Mouse (Mus musculus) lung, embryonic 16.5 days (tissue): Measurements from ENCODE around the gene Nrip1. TPM values are rescaled to one million over a fixed set of nuclear protein-coding genes. Genes with fewer than 3 reads are reported as not detected.

ENCODE experiments used
- ATAC-seq: fragments of 200-750 bp; cut with Nextera tagmentation; 2 replicates; pipeline ENCODE4 v1.8.0; 2017; ENCODE audit warnings: low read depth, mild to moderate bottlenecking, moderate library complexity
- H3K27ac ChIP-seq: fragments of 300-500 bp; sonication (generic); 2 replicates; pipeline ENCODE4 v1.5.1; 2014; ENCODE audit warnings: mild to moderate bottlenecking, control low read depth, low read length
- H3K27me3 ChIP-seq: fragments of 300-500 bp; sonication (generic); 2 replicates; pipeline ENCODE4 v1.6.1; 2014; ENCODE audit warnings: low read depth, low read length, mixed read lengths; ENCODE audit not compliant: control insufficient read depth, insufficient read depth
- H3K36me3 ChIP-seq: fragments of 300-500 bp; sonication (generic); 2 replicates; pipeline ENCODE4 v1.6.1; 2014; ENCODE audit warnings: low read length; ENCODE audit not compliant: control insufficient read depth, insufficient read depth
- H3K4me1 ChIP-seq: fragments of 300-500 bp; sonication (generic); replicated peaks from 2 replicates; pipeline ENCODE4 v1.6.1; 2014; ENCODE audit warnings: low read length, mixed read lengths; ENCODE audit not compliant: control insufficient read depth, insufficient read depth
- H3K4me2 ChIP-seq: fragments of 300-500 bp; sonication (generic); 2 replicates; pipeline ENCODE4 v1.6.1; 2014; ENCODE audit warnings: low read depth, low read length, control low read depth
- H3K4me3 ChIP-seq: fragments of 300-500 bp; sonication (generic); 2 replicates; pipeline ENCODE4 v1.5.1; 2014; ENCODE audit warnings: mild to moderate bottlenecking, low read length, control low read depth
- H3K9ac ChIP-seq: fragments of 300-500 bp; sonication (generic); 2 replicates; pipeline ENCODE4 v1.6.1; 2014; ENCODE audit warnings: low read length, control low read depth
- H3K9me3 ChIP-seq: fragments of 300-500 bp; sonication (generic); 2 replicates; pipeline ENCODE4 v1.6.1; 2016; ENCODE audit warnings: low read length; ENCODE audit not compliant: control insufficient read depth
- WGBS: fragments of 180-500 bp; shearing (Covaris S2); extraction: QIAGEN DNeasy Blood & Tissue Kit; methylation state at CpG from one replicate; pipeline ENCODE4 v1.1.7; 2014; 5-methylcytosine and 5-hydroxymethylcytosine counted together
- polyA plus RNA-seq: library from polyadenylated mRNA; unstranded; fragments of >200 nt; fragmentation: Nextera tagmentation; extraction: Ambion mirVana; gene quantifications from 2 replicates; pipeline ENCODE4 v1.2.1, GENCODE M21; 2015

Nrip1 gene
- 44.3 and 45.4 TPM in 2 replicates for polyA plus RNA-seq

DNA sequence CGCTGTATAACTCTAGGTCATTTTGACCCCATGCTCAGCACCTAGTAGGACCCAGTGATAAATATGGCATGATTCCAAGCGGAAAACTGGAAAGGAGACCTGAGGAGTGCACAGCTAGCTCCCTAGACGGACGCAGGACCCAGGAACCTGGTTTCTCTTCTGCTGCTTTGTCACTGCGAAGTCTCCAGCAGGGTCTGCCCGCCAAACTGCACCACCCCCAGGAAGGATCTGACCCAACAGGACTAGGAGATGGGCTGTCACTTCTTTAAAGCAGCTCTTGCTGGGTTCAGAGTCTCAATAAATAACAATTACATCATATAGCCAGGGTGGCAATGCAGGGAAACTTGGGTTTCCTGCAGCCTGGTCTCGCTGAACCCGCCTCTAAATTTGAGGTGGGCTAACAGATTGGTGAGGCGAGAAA, at the start of gene Nrip1:
TSS of gene Nrip1 (minus strand) at position 157 of the 421 bp plus-strand sequence.
- ATAC-seq, result peak; percentile 40
- peak within 1 kb of the TSS; percentile 84 for H3K4me3 ChIP-seq
- H3K27ac ChIP-seq, result peak within 1 kb of the TSS; percentile 99
- WGBS, result 2% methylated on average over 9 of the region's 9 CpGs
- H3K27me3 ChIP-seq, result no peaks in the 10 kb centered on the region
- peak within 1 kb of the TSS; percentile 97 for H3K9ac ChIP-seq
- no peaks in the 10 kb centered on the region for H3K9me3 ChIP-seq
- no peaks in the 10 kb centered on the region for H3K36me3 ChIP-seq
- peaks cover 25% of the 10 kb centered on the region for H3K4me1 ChIP-seq
- H3K4me2 ChIP-seq, result peak within 1 kb of the TSS; percentile 75

DNA sequence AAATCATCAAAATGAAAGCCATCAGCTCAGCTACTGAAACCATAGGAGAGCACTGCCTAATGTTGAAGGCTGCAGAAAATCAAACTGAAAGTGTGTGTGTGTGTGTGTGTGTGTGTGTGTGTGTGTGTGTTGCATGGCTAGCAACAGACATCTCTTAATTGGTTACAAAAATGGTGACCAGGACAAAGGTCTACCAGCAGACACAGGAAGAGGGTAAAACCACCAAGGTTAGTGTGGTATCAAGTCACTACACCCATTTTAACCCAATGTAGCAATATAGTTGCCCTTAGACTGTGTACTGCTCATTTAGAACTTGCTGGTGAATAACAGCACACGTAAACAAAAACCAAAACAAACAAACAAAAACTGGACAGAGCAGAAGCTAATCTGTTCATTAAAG, 48.9 kb upstream of the Nrip1 start:
- no peak overlapping the region for H3K4me3 ChIP-seq
- no peaks in the 10 kb centered on the region for H3K9me3 ChIP-seq
- WGBS, result 92% methylated on average over 1 of the region's 1 CpGs
- no peak overlapping the region for H3K9ac ChIP-seq
- H3K27ac ChIP-seq, result no peak overlapping the region
- H3K36me3 ChIP-seq, result no peaks in the 10 kb centered on the region
- no peak for ATAC-seq
- no peaks in the 10 kb centered on the region for H3K27me3 ChIP-seq
- H3K4me1 ChIP-seq, result no peaks in the 10 kb centered on the region
- H3K4me2 ChIP-seq, result no peak overlapping the region

DNA sequence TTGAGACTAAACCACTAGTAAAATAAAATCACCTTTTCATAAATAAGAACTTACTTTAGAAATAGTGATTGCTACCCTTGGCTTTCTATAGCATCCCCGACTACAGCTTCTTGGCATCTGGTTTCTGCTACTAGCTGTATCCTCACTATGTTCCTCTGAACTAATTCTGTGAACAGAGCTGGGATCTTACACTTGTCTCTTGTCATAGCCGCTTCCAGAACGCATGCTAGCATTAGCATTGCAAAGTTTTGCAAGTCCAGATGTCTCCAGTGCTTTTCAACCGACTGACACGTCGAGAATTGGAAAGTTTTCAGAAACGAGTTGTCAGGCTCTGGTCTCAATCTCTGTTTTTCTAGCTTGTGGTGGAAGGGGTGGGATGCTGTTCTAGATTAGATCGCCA, 46.2 kb upstream of the Nrip1 start:
- H3K4me1 ChIP-seq, result 0 out of 2 replicates have a peak, but pooled peaks cover 3% of the 10 kb centered on the region
- 42% methylated on average over 8 of the region's 8 CpGs for WGBS

GRCm38 (mm10) chr16:76416477-76416876, 42.9 kb upstream of the Nrip1 start:
- Histone ChIP-seq H3K27ac (no peak overlapping the region), H3K4me3 (no peak overlapping the region), H3K36me3 (no peaks in the 10 kb centered on the region), H3K4me2 (no peak overlapping the region), H3K27me3 (no peaks in the 10 kb centered on the region), H3K9me3 (no peaks in the 10 kb centered on the region), H3K4me1 (0 out of 2 replicates have a peak, but pooled peaks cover 3% of the 10 kb centered on the region), H3K9ac (no peak overlapping the region)
- ATAC-seq, result no peak
- 95% methylated on average over 2 of the region's 2 CpGs for WGBS

More for the DNA sequence above, 46.2 kb upstream of the Nrip1 start:
- Histone ChIP-seq H3K9me3 (no peaks in the 10 kb centered on the region), H3K4me2 (no peak overlapping the region), H3K27me3 (no peaks in the 10 kb centered on the region), H3K36me3 (no peaks in the 10 kb centered on the region), H3K4me3 (no peak overlapping the region), H3K27ac (no peak overlapping the region), H3K9ac (no peak overlapping the region)
- ATAC-seq, result peak; percentile 36; the same call in 1 of the 2 replicates

- Histone ChIP-seq H3K9me3 (no peaks in the 10 kb centered on the region), H3K36me3 (no peaks in the 10 kb centered on the region), H3K4me1 (0 out of 2 replicates have a peak, but pooled peaks cover 3% of the 10 kb centered on the region), H3K27ac (no peak overlapping the region), H3K9ac (no peak overlapping the region), H3K27me3 (no peaks in the 10 kb centered on the region), H3K4me2 (no peak overlapping the region), H3K4me3 (no peak overlapping the region)
- 60% methylated on average over 5 of the region's 5 CpGs for WGBS
- ATAC-seq, result no peak
These were observed 42.4 kb upstream of the Nrip1 start for GRCm38 (mm10) chr16:76416060-76416438.

DNA sequence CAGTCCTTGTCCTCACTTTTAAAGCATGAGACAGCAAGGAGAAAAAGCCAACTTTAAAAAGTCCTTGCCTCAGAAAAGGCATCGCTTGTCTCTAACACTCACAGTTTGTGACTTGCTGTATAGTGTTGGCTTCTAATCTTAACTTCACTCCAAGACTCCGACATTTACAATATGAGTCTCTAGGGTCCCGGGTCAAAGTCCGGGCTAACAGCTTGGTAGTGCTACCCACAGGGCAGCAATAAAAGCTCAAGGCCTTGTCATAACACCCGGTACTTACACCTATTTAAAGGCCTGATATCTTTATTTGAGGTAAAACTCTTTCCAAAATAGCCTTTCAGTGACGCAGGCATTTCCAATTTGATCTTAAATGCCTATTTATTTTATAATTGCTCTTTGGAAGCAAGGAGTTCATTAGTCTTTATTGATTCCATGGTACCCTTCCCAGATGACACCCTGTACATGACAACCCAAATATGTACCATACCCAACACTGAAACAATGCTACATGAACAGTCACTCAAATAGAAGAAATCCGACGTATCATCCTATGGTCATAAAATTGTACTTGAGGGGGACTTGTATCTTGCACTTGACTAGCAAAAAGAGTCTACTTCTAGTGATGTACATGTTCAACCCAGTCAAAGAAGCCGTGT, 41.9 kb upstream of the Nrip1 start:
- Histone ChIP-seq H3K4me3 (no peak overlapping the region), H3K9me3 (no peaks in the 10 kb centered on the region), H3K27ac (no peak overlapping the region), H3K4me1 (0 out of 2 replicates have a peak, but pooled peaks cover 3% of the 10 kb centered on the region), H3K36me3 (no peaks in the 10 kb centered on the region), H3K27me3 (no peaks in the 10 kb centered on the region), H3K9ac (no peak overlapping the region), H3K4me2 (no peak overlapping the region)
- no peak for ATAC-seq
- WGBS, result 58% methylated on average over 9 of the region's 9 CpGs

- 0 out of 2 replicates have a peak, but pooled peaks cover 3% of the 10 kb centered on the region for H3K4me1 ChIP-seq
- H3K9me3 ChIP-seq, result no peaks in the 10 kb centered on the region
- no peak overlapping the region for H3K4me3 ChIP-seq
- WGBS, result 53% methylated on average over 5 of the region's 5 CpGs
- no peak overlapping the region for H3K9ac ChIP-seq
- H3K4me2 ChIP-seq, result no peak overlapping the region
- no peak for ATAC-seq
- H3K27ac ChIP-seq, result no peak overlapping the region
- no peaks in the 10 kb centered on the region for H3K27me3 ChIP-seq
- no peaks in the 10 kb centered on the region for H3K36me3 ChIP-seq
These were observed 40.9 kb upstream of the Nrip1 start for GRCm38 (mm10) chr16:76414528-76414927.

GRCm38 (mm10) chr16:76413581-76413980, 40.0 kb upstream of the Nrip1 start:
- WGBS, result 90% methylated on average over 8 of the region's 8 CpGs
- Histone ChIP-seq H3K4me2 (no peak overlapping the region), H3K9ac (no peak overlapping the region), H3K4me1 (peaks cover 8% of the 10 kb centered on the region; the same call in 1 of the 2 replicates), H3K27ac (no peak overlapping the region), H3K4me3 (no peak overlapping the region), H3K27me3 (no peaks in the 10 kb centered on the region), H3K36me3 (no peaks in the 10 kb centered on the region), H3K9me3 (no peaks in the 10 kb centered on the region)
- ATAC-seq, result no peak

- peak; percentile 48 for ATAC-seq
- H3K4me1 ChIP-seq, result peaks cover 10% of the 10 kb centered on the region
- no peak overlapping the region for H3K27ac ChIP-seq
- 26% methylated on average over 1 of the region's 1 CpGs for WGBS
- H3K9me3 ChIP-seq, result no peaks in the 10 kb centered on the region
- H3K27me3 ChIP-seq, result no peaks in the 10 kb centered on the region
- H3K9ac ChIP-seq, result no peak overlapping the region
- no peak overlapping the region for H3K4me3 ChIP-seq
- no peaks in the 10 kb centered on the region for H3K36me3 ChIP-seq
- no peak overlapping the region for H3K4me2 ChIP-seq
These were observed 35.7 kb upstream of the Nrip1 start for GRCm38 (mm10) chr16:76409355-76409722.
